Mouse (Mus musculus) mouse embryonic stem cell (cell line): Measurements from ENCODE around the gene Eras.
"Not testable (repeated sequence)": the region's sequence is repeated elsewhere in the genome, so short reads cannot be mapped to it uniquely, and the experiment has no call there.

Source experiments
- in situ Hi-C, 2 experiments: fragments of 300-500 bp; cut with MboI; formaldehyde crosslinking; loops; 1 replicate in 1 of 2; 3 replicates in 1 of 2; pipeline ENCODE4 v1.14.3; 2019 to 2020; ENCODE audit warnings: low sequenced_read_pairs in 2 of 2, low pct_unique_long_range_greater_than_20kb in 1 of 2, mixed read lengths in 1 of 2; ENCODE audit not compliant: unreplicated experiment in 1 of 2

Gene Eras

DNA sequence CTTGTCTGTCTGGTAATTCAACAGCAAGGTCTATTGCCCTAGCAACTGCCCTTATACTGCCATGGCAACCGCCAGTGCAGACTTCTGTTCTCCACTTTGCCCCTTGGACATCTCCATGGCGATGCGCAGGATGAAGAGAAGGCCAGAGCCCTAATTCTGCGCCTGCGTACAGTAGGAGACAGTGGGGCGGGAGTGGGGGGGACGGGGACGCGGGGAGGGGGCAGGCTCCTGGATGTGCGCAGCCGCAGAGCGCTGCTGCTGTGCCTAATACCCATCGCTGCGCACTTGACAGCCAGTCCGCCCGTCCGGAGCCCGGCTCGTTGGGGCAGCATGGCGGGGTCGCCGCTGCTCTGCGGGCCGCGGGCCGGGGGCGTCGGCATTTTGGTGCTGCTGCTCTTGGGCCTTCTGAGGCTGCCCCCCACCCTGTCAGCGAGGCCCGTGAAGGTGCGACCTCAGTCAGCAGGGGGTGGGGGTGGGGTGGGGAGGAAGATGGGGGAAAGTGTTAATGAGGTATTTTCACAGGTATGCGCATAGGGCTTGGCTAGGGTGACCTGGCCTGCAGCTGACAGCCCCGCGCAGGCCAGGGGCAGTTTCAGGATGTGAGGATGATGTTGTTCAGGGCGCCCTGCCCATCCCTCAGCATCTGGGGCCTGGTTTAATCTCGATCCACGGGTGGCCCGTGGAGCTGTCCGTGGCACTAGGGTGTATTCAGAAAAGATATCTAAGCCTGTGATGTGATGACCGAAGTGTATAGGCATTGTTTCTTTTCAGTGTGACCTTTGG lies 8.6 kb downstream of the Eras start, which contains the start of gene Pcsk1n:
Gene Pcsk1n (plus strand): TSS at position 222 of the 783 bp plus-strand sequence.
- in situ Hi-C loops: loop anchor here in 1 of 2 experiments (10.0 kb wide), 1 partner anchor 185 kb away; no protein-coding TSS in a partner anchor

DNA sequence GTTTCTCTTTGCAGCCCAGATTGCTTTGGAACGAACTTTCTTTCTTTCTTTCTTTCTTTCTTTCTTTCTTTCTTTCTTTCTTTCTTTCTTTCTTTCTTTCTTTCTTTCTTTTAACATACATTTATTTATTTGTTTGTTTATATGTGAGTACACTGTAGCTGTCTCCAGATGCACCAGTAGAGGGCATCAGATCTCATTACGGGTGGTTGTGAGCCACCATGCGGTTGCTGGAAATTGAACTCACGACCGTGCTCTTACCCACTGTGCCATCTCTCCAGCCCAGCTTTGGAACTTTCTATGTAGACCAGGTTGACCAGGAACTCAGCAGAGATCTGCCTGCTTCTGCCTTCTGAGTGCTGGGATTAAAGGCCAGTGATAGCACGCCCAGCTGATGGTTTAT lies 10.4 kb downstream of the Eras start:
- in situ Hi-C loops: not testable (repeated sequence)

DNA sequence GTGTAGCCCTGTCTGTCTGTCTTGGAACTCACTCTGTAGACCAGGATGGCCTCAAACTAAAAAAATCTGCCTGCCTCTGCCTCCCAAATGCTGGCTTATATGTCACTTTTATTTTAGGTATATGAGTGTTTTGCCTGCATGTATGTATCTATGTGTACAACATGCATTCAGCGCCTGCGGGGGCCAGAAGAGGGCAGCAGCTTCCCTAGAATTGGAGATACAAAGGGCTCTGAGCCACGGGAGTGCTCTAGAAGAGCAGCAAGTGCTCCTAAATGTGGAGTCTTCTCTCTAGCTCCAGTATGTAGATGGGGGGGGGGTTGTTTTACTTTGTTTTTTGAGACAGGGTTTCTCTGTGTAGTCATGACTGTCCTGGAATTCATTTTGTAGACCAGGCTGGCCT lies 12.7 kb downstream of the Eras start:
- in situ Hi-C loops: not testable (repeated sequence)

- in situ Hi-C loops: loop anchor here (5.0 kb wide), 1 partner anchor 107 kb away; the partner anchor contains the start of gene Glod5 (in 2 of the 2)
Observed at GRCm38 (mm10) chrX:7910473-7910872, 17.9 kb downstream of the Eras start.

DNA sequence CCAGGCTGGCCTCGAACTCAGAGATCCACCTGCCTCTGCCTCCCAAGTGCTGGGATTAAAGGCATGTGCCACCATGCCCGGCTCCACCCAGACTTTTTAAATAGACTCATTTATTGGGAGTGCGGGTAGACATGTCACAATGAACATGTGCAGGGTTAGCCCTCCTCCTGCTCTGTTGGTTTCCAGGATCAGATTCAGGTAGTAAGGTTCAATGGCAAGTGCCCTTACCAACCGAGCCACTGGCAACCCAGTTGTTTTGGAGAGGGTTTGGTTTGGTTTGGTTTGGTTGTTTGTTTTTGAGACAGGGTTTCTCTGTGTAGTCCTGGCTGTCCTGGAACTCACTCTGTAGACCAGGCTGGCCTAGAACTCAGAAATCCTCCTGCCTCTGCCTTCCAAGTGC lies 19.2 kb downstream of the Eras start, which contains the start of gene Gm10490:
Gene Gm10490 (plus strand): TSS at position 301 of the 400 bp plus-strand sequence.
- in situ Hi-C loops: not testable (repeated sequence)

GRCm38 (mm10) chrX:7907735-7908134 lies 20.7 kb downstream of the Eras start, which contains the start of gene Gm10491:
Gm10491 (minus strand) TSS chrX:7907835.
- in situ Hi-C loops: no loop called here

DNA sequence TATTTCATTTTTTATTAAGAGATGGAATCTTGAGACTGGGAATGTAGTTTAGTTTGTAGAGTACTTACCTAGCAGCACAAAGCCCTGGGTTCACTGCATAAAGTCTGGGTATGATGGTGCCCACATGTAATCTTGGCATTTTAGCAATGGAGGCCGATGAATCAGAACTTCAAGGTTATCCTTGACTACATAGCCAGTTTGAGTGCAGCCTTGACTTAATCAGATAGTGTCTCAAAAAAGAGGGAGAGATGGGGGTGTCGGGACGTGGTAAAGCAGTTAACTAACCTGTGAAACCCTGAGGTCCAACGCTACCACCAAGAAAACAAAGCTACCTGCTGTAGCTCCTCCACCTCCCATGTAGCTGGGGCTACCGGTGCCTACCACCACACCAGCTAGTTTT lies 24.0 kb downstream of the Eras start:
- in situ Hi-C loops: no loop called here

DNA sequence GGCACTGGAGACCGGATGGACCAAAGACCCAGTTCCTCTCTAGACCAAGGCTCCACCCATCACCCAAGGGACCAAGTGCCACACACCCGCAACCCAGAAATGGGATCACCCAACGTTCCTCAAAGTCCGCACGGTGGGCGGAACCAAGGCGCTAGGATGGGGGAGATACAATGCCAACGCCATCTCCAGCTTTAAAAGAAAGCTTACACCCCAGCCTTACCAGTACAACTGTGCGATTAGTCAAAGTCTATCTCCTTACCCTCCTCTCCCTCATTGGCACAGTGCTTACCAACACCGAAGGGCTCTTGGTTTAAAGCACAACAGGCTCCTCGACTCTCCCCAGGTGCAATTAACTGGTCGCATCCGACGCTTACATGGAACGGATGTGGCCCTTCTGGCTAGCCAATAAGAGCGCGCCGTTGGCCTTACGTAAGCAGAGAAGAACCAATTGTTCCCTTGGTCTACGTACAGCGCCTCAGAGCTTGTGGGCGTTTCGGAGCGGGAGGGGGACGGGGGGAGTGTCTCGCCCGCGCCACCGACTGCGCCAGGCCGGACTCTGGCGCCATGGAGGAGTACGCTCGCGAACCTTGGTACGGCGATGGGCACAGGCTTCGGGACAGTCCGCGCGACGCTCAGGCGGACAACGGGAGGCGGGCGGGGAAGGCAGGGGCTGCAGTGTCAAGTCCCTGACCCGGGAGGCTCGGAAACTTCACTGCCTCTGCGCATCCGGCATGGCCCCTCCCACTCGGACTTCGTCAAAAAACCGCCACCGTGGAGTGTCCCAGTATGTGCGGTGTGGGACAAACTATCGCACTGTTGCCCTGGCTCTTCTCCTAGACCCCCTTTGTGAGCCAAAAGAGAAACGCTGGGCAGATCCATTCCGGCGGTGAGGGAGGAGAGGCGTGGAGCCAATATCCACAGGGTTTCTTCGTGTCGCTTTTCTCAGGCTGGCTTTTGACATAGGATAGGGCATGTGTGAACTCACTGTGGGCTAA lies 29.2 kb downstream of the Eras start, which contains the start of the genes Pqbp1 and Timm17b:
Gene Pqbp1 (minus strand): TSS at position 390 of the 995 bp plus-strand sequence.
Gene Timm17b (plus strand): TSS at position 478 of the 995 bp plus-strand sequence.
- in situ Hi-C loops: no loop called here

GRCm38 (mm10) chrX:7898211-7898610 lies 30.2 kb downstream of the Eras start:
- in situ Hi-C loops: no loop called here

GRCm38 (mm10) chrX:7883841-7884567 lies 44.4 kb downstream of the Eras start, which contains the start of gene Slc35a2:
Slc35a2 (plus strand) TSS chrX:7884028.
- in situ Hi-C loops: no loop called here

GRCm38 (mm10) chrX:7879819-7880218 lies 48.6 kb downstream of the Eras start:
- in situ Hi-C loops: no loop called here

GRCm38 (mm10) chrX:7878495-7878894 lies 49.9 kb downstream of the Eras start:
- in situ Hi-C loops: no loop called here

DNA sequence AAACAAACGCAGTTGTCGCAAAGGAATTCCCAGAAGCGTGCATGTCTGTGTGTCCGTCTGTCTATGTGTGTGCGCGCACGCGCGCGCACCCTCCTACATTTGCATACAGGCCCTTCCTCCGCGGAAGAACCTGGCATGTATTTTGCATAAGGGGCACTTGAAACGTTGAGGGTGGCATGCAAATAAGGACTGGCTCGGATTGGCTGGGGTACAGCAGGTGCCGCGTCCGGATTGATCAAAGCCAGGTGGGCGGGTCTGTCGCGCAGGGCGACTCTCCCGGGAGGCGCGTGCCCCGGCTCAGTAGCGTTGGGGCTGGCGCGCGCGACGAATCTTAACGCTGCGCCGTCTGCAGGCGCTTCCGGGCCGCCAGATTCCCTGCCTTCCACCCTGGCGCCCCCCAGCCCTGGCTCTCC lies 50.4 kb downstream of the Eras start, which contains the start of gene Pim2:
Gene Pim2 (plus strand): TSS at position 256 of the 413 bp plus-strand sequence.
- in situ Hi-C loops: no loop called here
